Comparison of ENCODE assay signal across 14 mouse cellular contexts in the genomic region with DNA sequence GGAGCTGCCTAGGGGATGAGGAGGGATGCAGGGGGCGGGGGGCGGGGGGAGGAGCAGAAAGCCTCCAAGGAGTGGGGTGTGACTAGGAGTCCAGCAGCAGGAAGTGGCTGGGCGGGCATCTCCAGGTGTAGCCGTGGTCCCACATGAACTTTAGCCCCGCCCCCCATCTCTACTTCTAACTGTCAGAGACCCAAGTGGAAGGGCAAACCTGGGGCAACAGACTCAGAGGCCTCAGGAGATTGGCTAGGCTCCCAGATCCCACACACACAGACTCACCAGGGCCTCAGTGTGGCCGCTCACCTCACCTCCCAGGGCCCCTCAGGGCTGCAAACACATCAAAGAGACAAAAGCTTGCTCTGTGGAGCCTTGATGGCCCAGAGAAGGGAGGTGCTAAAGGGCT. TPM values are rescaled to one million over a fixed set of nuclear protein-coding genes. Genes with fewer than 3 reads are reported as not detected.
"Had no signal": no experiment of that assay in that cellular context is flagged by ENCODE, and none has a peak within 500 bp of the region (broad histone marks: within the 10 kb centered on the region; RNA-seq: fewer than 3 reads in every experiment).

No protein-coding gene starts in this region.

- H3K27me3 ChIP-seq: limb, embryonic 12.5 days; liver, embryonic 13.5 days; midbrain, embryonic 12.5 days; neural tube, embryonic 13.5 days; stomach, embryonic 15.5 days had no signal

- H3K4me3 ChIP-seq: layer of hippocampus, adult 2 months; limb, embryonic 12.5 days; liver, embryonic 13.5 days; midbrain, embryonic 12.5 days; neural tube, embryonic 13.5 days; stomach, embryonic 15.5 days had no signal

- H3K9ac ChIP-seq: limb, embryonic 12.5 days; liver, embryonic 13.5 days; midbrain, embryonic 12.5 days; neural tube, embryonic 13.5 days; stomach, embryonic 15.5 days had no signal

- H3K4me2 ChIP-seq: limb, embryonic 12.5 days; liver, embryonic 13.5 days; midbrain, embryonic 12.5 days; neural tube, embryonic 13.5 days; stomach, embryonic 15.5 days had no signal

- H3K9me3 ChIP-seq: limb, embryonic 12.5 days; liver, embryonic 13.5 days; midbrain, embryonic 12.5 days; neural tube, embryonic 13.5 days; stomach, embryonic 15.5 days had no signal

- H3K4me1 ChIP-seq: limb, embryonic 12.5 days; midbrain, embryonic 12.5 days; stomach, embryonic 15.5 days had no signal

- H3K27ac ChIP-seq: kidney, postnatal 0 days; layer of hippocampus, adult 2 months; limb, embryonic 12.5 days; liver, embryonic 13.5 days; midbrain, embryonic 12.5 days; neural tube, embryonic 13.5 days; stomach, embryonic 15.5 days had no signal

- ATAC-seq: midbrain, embryonic 16.5 days had no signal

- DNase-seq: kidney, adult 18-20 months; kidney, postnatal 36 days; liver; liver, embryonic 13.5 days; lung, adult 18-20 months; retina, postnatal 1 day; right cerebral cortex, postnatal 4 days had no signal

RNA-seq across cellular contexts. Expression of gene C5ar2, which starts 47.3 kb away (rescaled TPM):
- polyA plus RNA-seq: limb, embryonic 12.5 days had no signal
